Mouse (Mus musculus) lung, adult 2 months (tissue): ENCODE measurements at regions not wholly inside any gene's neighbourhood (a gene's known extent, or its start where the extent isn't known, plus 50 kb on each side); places are given as distances from the start of the nearest gene placed in this dataset.
"Not testable (repeated sequence)": the region's sequence is repeated elsewhere in the genome, so short reads cannot be mapped to it uniquely, and the experiment has no call there.

Experiments used
- DNase-seq: peaks from one replicate; pipeline ENCODE4 v3.0.0; 2022
- H3K4me1 ChIP-seq: fragments of 200-500 bp; 2 replicates; pipeline ENCODE4 v1.6.1; 2011; ENCODE audit warnings: low read length; ENCODE audit not compliant: control insufficient read depth, insufficient read depth
- H3K4me3 ChIP-seq: fragments of 200-500 bp; replicated peaks from 2 replicates; pipeline ENCODE3; 2011; ENCODE audit warnings: low read depth, mild to moderate bottlenecking, control low read depth, low read length; ENCODE audit errors: extremely low read depth
- CTCF ChIP-seq: fragments of 200-500 bp; IDR thresholded peaks from 2 replicates; pipeline ENCODE4 v1.5.1; 2011; ENCODE audit warnings: mild to moderate bottlenecking, low read length, control low read depth; ENCODE audit not compliant: insufficient read depth
- POLR2A ChIP-seq: fragments of 200-500 bp; IDR thresholded peaks from 2 replicates; pipeline ENCODE4 v1.6.1; 2011; ENCODE audit warnings: low read depth, mild to moderate bottlenecking, control low read depth, low read length, borderline replicate concordance; ENCODE audit errors: extremely low read depth
- WGBS: fragments of 180-500 bp; shearing (Covaris S2); methylation state at CpG from one replicate; pipeline ENCODE4 v1.1.7; 2018; 5-methylcytosine and 5-hydroxymethylcytosine counted together

DNA sequence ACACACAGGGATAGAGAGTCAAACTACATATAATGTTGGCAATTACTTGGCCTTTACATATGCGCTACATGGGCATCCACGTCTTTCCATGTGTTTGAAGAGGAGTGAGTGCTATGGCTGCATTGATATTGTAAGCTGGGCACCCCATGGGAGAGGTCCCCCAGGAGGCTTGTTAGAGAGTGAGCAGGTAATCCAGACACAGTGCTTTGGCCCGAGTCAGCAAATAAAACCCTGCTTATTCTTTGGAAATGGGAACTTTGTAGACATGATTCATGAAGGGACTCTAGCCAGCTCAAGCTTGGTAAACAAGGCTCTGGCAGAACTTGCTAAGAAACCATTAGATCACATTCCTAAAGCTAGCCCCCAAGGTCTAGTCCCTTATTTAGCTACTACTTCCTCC lies 557.6 kb upstream of the Gm10131 start:
- no peak for TF ChIP-seq POLR2A
- WGBS, result 82% methylated on average over 3 of the region's 3 CpGs
- H3K4me1 ChIP-seq, result peaks cover 2% of the 10 kb centered on the region; the same call in 1 of the 2 replicates
- no peak for DNase-seq
- H3K4me3 ChIP-seq, result no peak overlapping the region

DNA sequence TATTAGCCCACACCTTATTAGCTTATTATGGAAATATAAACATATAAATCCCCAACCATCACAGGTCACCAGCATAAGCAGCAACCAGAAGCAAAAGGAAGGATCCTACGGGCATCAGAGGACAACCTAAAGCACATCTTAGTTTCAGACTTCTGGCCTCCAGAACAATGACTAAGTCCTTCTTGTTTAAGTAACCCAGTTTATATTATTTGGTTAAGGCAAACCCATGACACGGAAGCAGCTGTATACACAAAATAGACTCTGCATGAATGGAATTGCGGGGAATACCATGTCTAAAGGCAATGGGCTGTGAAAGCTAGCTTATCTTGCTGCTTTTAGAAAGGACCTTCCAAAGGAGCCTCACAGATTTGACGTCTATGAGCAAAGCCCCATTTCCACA lies 552.9 kb upstream of the Gm10131 start:
- WGBS, result 64% methylated on average over 4 of the region's 4 CpGs
- TF ChIP-seq POLR2A (no peak), CTCF (no peak)
- Histone ChIP-seq H3K4me3 (no peak overlapping the region), H3K4me1 (no peaks in the 10 kb centered on the region)
- DNase-seq, result no peak

DNA sequence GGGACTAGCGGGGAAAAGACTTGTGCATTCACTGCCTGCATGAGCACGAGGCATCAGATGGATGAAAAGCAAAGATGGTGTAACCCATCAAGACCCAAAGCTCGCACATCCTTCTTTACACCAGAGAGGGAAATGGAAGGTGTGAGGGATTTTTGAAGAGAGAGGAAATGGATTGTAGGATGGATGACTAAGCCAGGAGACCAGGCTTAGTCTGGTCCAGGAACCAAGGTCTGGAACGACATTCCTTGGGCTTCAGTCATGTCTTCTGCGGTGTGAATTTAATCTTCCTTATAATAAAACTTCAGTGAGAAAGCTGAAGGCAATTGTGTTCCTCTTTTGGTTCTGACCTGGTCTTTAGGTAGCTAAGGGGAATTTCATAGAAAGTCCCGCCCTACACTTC lies 551.0 kb upstream of the Gm10131 start:
- Histone ChIP-seq H3K4me1 (no peaks in the 10 kb centered on the region), H3K4me3 (no peak overlapping the region)
- no peak for DNase-seq
- TF ChIP-seq CTCF (no peak), POLR2A (no peak)
- 90% methylated on average over 6 of the region's 6 CpGs for WGBS

DNA sequence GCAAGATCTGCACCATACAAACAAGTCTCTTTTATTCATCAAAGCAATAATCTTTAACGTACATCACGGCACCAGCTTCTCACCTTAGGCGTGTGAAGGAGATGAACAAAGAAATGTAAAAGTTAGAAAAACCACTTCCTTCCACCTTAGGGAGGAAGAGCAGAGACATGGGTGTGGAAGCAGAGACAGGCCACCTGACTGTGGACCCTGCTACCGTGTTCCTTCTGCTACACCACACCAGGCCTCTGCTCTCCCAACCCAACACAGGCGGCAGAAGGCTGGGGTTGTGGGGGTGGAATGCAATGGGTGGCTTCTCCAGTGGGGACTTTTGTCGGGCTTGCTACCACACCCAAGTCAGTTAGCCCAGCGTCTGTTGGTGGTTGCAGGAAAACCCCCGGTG lies 540.2 kb upstream of the Gm10131 start:
- TF ChIP-seq CTCF (no peak), POLR2A (no peak)
- no peak for DNase-seq
- no peaks in the 10 kb centered on the region for H3K4me1 ChIP-seq
- 90% methylated on average over 8 of the region's 8 CpGs for WGBS
- no peak overlapping the region for H3K4me3 ChIP-seq

DNA sequence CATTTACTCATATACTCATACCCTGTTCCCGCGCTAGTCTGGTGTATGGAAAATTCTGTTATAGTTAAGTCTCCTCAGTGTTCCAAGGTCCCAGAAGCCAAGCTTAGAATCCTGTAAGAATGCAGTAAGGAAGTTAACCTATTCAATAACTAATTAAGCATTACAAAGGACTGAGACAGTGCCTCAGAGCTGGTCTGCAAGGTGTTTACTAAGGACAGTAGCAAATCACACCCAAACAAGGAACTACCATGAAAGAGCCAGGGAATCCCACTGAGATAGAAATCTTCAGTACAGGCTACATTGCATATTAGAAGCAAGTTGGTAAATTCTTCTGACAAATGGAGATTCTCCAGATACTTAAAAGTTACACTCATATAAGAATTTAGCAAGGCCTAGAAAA lies 516.7 kb upstream of the Gm10131 start:
- not testable (repeated sequence) for DNase-seq, H3K4me1 ChIP-seq, H3K4me3 ChIP-seq
- 79% methylated on average over 2 of the region's 2 CpGs for WGBS

DNA sequence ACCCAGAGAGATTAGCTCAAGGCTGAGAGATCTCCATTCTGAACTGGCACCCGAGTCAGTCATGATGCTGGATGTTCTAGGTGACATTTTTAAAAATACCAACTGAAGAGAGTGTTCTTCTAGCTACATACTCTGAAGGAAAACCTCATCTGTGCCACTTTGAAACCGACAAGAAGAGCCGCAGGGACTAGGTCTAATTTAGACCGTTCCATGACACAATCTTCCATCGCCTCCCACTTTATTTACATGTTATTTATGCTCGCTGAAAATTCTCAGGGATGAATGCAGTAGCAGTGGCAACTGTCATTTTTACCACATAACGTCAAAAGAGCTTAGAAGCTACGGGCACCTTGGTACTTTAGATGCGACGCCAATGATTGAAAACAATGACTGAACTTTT lies 514.1 kb upstream of the Gm10131 start:
- TF ChIP-seq CTCF (no peak), POLR2A (no peak)
- H3K4me1 ChIP-seq, result no peaks in the 10 kb centered on the region
- 77% methylated on average over 10 of the region's 10 CpGs for WGBS
- H3K4me3 ChIP-seq, result no peak overlapping the region
- no peak for DNase-seq

DNA sequence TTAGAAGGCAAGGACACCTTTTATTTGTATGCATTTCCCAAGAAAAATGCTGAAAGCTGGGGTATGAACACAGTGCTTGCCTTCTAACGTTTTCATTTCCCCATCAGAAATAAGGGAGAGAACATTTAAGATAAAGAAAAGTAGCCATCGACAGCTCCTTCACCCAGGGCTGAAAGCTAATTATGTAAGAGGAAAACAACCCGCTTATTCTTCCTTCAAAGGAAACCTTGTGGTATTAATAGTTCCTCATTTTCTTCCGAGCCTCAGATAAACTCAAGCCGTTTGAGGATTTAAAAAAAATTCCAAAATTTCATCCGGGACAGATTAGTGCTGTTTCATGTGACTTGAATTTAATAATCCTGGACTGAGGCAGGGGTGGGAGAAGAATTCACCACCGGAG lies 512.2 kb upstream of the Gm10131 start:
- 45% methylated on average over 7 of the region's 7 CpGs for WGBS
- TF ChIP-seq POLR2A, result no peak
- no peak for TF ChIP-seq CTCF
- no peak overlapping the region for H3K4me3 ChIP-seq
- DNase-seq, result no peak
- H3K4me1 ChIP-seq, result no peaks in the 10 kb centered on the region

DNA sequence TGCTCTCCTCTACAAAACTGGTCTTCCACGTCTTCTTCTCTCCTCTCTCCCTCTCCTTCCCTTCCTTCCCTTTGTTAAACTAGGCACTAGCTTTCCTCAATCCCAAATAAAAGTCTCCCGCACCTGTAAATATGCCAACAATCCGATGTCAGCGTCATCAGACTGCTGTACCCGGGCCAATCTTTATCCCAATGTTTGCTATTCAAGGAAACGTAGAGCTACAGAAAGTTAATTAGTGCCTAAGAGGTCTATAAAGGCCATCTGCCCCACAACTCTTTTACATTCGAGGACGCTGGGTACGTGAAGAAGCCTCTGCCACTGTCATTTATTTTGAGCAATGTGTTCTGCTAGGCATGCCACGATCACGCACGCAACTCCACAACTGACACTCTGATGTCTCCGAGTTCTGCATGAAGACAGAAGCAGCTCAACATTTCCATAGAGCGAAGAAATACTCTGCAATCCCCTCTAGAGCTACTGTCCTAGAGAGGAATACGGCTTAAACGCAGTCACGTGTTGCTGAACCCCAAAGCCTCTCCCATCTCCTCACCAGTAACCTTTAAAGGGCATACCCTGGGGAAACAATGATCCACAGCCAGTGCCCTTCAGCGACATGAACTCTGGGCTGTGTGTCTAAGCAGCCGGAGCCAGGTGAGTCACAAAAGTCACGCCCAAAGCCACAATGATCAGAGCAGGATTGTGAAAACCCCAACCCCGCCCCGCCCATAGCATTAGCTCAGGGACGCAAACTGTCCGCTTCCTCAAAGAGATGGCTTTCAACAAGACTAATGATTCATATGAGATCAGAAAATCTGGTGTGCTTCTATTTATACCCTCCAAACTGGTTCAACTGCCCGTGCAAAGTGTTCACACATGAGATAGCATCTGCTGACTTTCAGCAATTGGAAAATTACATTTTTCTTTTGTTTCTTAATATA lies 510.9 kb upstream of the Gm10131 start:
- Histone ChIP-seq H3K4me1 (no peaks in the 10 kb centered on the region), H3K4me3 (no peak overlapping the region)
- DNase-seq, result no peak
- WGBS, result 62% methylated on average over 25 of the region's 25 CpGs
- TF ChIP-seq CTCF, result no peak
- TF ChIP-seq POLR2A, result no peak

DNA sequence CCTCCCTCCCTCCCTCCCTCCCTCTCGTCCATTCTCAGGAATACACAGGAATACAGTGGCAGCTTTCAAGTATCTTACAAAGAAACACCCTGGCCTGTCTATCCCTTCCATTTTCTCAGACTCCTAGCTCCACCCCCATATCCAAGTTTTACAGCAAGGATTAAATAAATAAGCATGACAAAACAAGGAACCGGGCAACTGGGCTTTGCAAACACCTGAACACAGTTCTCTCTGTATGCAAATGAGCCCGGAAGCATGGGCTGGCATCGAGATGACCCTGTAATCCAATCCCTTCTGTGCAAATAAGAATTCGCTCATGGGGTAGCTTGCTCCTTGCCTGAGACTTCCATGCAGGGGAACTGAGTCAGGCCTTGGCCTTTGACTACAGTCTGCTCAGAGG lies 506.5 kb upstream of the Gm10131 start:
- 46% methylated on average over 4 of the region's 5 CpGs for WGBS
- H3K4me1 ChIP-seq, result no peaks in the 10 kb centered on the region
- TF ChIP-seq POLR2A (no peak), CTCF (no peak)
- DNase-seq, result no peak
- no peak overlapping the region for H3K4me3 ChIP-seq

DNA sequence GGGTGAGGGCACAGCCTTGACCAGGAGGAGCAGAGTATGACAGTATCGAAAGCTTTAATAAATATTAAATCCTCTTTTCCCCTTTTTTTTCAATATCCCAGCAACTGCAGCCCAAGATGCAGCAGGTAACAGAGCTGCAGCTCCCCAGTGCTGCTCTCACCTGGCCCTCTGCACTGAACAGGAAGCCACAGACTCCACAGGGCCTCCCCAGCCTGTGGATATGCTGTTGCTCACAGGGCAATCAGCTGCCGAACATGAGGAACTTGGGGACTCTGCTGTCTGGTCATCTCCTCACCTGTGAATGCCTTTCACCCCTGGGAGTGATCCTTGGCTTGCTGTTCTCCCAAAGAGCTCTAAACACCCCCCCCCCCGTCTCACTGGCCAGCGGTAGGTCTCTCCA lies 503.4 kb upstream of the Gm10131 start:
- WGBS, result 84% methylated on average over 4 of the region's 4 CpGs
- DNase-seq, result no peak
- TF ChIP-seq POLR2A, result no peak
- no peak for TF ChIP-seq CTCF
- Histone ChIP-seq H3K4me3 (no peak overlapping the region), H3K4me1 (no peaks in the 10 kb centered on the region)
